Mouse (Mus musculus): ENCODE measurements around the gene Sdhc. TPM values are rescaled to one million over a fixed set of nuclear protein-coding genes. Genes with fewer than 3 reads are reported as not detected.
"Not testable (repeated sequence)": the region's sequence is repeated elsewhere in the genome, so short reads cannot be mapped to it uniquely, and the experiment has no call there.

Sdhc gene
- total RNA-seq, 2 experiments from 2014 or later, result 199 to 205 TPM

DNA sequence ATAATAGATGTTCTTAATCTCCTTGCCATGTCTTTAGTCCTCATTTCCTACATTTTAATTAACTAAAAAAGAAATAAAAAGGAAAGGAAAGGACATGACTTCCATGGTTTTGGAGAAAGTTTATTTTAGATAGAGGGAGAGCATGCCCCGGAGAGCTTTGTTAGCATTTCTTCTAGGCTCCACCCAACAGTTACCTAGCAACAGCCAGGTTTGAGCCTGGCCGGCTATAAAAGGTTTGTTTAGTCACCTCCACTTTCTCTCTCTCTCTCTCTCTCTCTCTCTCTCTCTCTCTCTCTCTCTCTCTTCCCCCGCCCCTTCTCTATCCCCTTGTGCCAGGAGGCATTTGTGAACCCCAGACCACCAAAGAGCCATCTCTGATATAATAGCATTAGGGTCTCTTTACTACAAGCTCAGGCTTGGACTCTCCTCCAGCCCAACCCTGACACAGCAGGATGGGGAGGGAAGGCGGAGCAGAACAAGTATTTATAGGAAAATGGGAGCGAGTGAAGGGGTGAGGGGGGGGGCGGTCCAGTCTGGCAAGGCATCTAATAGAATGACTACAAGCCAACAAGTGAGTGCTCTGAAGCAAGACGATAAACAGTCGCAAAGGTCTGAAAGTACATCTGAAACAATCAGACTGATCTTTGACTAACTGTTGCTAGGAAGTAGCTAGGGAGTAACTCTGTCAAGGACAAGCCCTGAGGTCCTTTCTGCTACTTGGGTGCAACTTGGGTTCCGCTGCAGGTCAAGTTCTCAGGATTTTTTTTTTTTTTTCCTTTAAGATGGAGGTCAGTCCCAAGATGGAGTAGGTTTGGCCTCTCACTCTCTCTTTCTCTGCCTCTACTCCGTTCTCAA, 54.1 kb downstream of the Sdhc start:
- no peak for DNase-seq (ENCODE audit: low spot score in 2 of 2)
- intact Hi-C loops (cut with DNase I), result no loop called here

DNA sequence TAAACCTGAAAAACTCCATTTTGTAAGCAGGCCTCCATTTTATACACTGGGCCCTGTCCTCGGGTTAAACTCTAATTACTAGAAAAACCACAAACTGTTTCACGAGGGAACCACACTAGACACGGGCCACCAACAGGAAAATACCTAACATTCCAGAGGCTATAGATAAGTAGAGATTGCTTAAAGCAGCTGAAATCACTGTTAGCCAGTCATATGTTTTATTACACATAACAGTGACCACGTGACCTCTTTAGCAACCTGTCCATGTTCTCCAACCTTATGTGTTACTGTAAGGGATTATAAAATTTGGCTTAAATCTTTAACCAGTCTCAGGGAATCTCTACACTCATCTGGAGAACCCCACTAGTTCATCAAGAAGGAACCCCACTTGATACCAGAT, 56.0 kb downstream of the Sdhc start:
- no peak for DNase-seq (ENCODE audit: low spot score in 2 of 2)
- intact Hi-C loops (cut with DNase I), result no loop called here

DNA sequence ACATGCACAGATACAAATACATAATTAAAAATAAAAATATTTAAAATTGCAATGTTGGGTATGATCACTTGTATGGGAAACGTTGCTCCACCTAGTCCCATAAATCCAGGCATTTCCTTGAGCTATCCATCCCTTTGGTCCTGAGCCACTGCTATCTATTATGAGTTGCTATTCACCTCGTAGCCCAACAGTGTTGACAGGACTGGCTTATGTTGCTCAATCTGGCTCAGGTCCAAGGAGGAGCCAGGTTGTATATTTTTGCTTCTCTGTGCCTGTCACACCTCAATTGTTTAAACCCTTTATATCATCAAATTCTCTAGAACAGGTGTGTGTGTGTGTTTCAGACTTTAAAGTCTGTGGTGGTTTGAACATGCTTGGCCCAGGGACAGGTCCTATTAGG, 59.6 kb downstream of the Sdhc start:
- intact Hi-C loops (cut with DNase I), result no loop called here
- no peak for DNase-seq (ENCODE audit: low spot score in 2 of 2)

DNA sequence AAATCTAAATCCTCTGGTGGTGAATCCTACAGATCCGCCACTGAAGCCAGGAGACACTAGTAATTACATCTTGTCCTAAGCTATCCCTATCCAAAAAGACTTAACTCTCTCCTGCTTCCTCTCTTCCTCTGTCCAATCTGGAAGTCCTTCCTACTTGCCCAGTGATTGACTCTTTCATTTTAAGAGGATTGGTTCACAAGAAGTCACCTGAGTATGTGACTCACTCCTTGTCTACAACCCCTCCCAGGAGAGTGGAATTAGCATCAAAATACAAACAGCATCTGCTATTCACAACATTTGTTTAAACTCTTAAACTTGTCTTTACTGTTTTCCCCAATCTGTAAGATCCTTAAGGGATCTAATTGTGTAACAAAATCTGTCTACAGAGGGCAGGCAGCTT, 60.5 kb downstream of the Sdhc start:
- no peak for DNase-seq (ENCODE audit: low spot score in 2 of 2)
- intact Hi-C loops (cut with DNase I), result no loop called here

DNA sequence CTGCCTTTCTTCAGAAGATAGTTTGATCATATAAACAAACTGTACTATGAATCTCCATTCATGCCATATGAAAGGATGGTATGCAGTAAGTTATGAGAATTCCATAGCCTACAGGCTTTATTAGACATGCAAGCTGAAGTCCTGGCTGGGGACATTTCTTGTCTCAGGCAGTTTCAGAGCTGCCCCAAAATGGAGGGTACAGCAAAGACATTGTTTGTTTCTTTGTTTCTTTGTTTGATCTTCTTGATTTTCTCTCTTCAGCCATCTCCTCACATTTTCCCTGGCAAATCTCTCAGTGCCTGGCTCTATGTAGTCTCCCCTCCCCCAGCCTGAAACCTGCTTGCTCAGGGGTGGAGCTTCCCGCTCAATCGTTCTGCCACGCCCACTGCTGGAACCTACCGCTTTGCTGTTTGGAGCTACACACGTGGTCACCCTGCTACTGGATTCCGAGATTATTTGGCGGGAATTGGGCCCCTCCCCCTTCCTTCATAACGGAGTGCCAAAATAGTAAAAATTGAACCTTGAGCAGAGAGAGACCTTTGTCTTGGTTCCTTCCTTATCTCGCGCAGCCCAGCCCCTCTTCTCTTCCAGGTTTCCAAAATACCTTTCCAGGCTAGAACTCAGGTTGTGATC, 62.0 kb downstream of the Sdhc start:
- intact Hi-C loops (cut with DNase I); DNase-seq (ENCODE audit: low spot score in 2 of 2): not testable (repeated sequence)

DNA sequence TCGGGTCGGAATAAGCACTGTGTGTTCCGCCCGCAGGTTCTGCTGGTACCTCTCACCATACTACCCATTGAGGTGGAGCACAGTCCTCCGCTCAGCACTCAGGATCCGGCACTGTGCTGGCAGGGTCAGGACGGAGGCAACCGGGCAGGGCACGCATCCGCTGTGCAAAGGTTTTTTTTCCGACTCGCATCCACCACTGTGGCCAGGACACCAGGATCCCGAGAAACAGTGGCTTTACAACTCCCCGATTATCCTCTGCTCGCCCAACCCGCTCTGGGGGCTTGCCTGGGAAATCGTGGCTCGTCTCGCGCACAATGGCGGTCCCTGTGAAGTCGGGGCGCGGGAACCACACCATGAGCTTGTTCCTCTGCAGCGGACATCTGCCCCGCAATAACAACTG, 64.7 kb downstream of the Sdhc start:
- intact Hi-C loops (cut with DNase I), result no loop called here

DNA sequence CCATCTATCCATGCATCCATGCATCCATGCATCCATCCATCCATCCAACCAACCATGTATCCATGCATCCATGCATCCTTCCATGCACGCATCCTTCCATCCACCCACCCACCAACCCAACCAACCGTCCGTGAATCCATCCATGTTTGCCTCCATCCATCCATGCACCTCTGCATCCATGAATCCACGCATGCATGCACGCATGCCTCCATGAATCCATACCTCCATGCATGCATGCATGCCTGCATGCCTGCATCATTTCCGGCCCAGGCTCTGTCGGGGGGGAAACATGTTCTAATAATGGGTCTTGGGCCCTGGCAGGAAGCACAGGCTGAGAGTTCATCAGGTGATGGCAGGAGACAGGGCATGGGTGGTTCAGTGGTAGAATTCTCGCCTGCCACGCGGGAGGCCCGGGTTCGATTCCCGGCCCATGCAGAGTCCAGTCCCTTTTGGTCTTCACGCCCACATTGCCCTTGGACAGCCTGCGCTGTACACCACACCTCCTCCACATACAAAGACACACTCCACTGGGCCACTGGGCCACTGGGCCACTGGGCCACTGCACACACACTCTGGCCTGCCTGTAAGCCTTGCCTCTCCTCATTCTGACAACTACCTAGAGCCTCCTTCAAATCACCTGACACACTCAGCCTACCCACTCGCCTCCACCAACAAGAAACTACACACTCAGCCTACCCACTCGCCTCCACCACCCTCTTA, 68.7 kb downstream of the Sdhc start:
- intact Hi-C loops (cut with DNase I); DNase-seq (ENCODE audit: low spot score in 2 of 2): not testable (repeated sequence)

More for the DNA sequence above, 64.7 kb downstream of the Sdhc start:
- no peak for DNase-seq (ENCODE audit: low spot score in 2 of 2)

DNA sequence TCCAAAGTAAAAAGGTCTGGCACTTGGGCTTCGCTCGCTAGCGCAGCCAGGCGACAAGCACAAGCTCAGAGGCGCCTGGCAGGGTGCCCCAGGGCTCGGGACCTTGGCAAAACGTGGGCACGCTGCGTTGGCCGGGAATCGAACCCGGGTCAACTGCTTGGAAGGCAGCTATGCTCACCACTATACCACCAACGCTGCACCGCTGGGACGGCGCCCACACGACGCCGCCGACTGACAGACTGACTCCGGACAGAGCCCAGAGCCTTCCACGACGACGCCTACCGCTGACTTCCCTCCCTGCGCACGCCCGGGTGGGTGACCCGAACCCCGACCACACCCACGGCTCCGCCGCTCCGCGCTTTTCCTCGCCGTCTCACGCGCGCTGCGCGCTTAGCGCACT, 70.6 kb downstream of the Sdhc start:
- intact Hi-C loops (cut with DNase I), result not testable (repeated sequence)

DNA sequence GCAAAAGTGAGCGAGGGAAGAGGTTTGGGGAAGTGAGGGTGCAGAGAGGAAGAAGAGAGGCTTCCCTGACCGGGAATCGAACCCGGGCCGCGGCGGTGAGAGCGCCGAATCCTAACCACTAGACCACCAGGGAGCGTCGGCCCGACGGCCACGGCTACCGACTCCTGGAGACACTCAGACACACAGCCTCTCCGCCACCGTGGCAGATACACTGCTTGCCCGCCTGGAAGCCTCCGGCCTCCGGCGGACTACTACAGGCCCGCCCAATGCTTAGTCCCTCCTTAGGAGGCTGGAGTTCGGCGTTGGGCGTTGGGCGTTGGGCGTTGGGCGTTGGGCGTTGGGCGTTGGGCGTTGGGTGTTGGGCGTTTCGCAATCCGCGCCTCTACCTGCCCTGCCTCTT, 71.1 kb downstream of the Sdhc start:
- DNase-seq (ENCODE audit: low spot score in 2 of 2); intact Hi-C loops (cut with DNase I): not testable (repeated sequence)

More for the DNA sequence above, 70.6 kb downstream of the Sdhc start:
- not testable (repeated sequence) for DNase-seq (ENCODE audit: low spot score in 2 of 2)

DNA sequence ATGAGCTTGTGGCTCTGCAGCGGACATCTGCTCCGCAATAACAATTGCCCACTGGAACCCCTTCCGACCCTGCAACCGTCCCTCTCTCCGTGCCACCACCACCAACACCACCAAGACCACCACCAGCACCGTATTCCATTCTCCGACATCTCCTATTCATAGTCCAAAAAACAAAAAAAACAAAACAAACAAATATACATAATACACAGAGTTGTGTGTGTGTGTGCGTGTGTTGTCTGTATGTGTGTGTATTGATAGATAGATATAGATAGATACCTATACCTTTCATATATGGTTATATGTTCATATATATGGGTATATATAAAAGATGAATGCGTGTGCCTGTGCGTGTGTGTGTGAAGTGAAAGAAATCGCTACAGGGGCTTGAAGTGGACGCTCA, 72.0 kb downstream of the Sdhc start:
- intact Hi-C loops (cut with DNase I); DNase-seq (ENCODE audit: low spot score in 2 of 2): not testable (repeated sequence)

DNA sequence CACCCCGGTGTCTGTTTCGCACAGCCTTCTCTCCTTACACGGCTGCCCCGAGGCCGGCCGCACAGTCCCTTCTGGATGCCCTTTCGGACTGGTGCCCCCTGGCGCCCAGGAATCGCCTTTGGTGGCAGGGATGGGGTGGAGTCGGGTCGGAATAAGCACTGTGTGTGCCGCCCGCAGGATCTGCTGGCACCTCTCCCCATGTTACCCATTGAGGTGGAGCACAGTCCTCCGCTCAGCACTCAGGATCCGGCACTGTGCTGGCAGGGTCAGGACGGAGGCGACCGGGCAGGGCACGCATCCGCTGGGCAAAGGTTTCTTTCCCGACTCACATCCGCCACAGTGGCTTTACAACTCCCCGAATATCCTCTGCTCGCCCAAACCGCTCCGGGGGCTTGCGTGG, 72.4 kb downstream of the Sdhc start:
- intact Hi-C loops (cut with DNase I), result not testable (repeated sequence)
- DNase-seq (ENCODE audit: low spot score in 2 of 2), result peak in 1 of 2 experiments; percentile 46

DNA sequence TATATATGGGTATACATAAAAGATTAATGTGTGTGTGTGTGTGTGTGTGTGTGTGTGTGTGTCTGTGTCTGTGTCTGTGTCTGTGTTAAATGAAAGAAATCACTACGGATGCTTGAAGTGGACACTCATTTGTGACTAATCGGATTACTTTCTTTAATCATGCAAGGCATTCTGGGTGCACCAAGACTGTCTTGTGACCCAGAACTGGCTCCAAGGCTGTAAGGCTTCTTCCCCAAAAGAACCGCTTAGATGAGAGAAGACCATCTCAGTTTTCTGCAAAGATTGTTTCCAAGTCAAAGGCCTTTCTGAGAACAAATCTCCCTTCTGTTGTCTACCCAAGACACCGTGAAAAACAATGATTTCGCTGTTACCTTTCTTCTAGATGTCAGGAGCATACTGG, 73.2 kb downstream of the Sdhc start:
- DNase-seq (ENCODE audit: low spot score in 2 of 2); intact Hi-C loops (cut with DNase I): not testable (repeated sequence)

Small RNA genes lying within 50 kb of the gene (microRNA-seq; reads per million reads assigned to microRNA genes)
- gene Gm27844, result 0 reads per million in 2 experiments

Other genes starting within 250 kb of the Sdhc start
- under 1 TPM; 0.34 to 0.37 TPM for gene Fcrlb, start 237.7 kb downstream of the Sdhc start, total RNA-seq (2021)
- not detected for gene Fcrla, start 223.0 kb downstream of the Sdhc start, total RNA-seq (2021)
- 1 to 10 TPM; 3.6 to 6.2 TPM for gene Fcgr2b, start 174.1 kb downstream of the Sdhc start, total RNA-seq (2021)
- not detected for gene Fcgr4, start 131.7 kb downstream of the Sdhc start, total RNA-seq (2021)
- gene Fcgr3, start 85.7 kb downstream of the Sdhc start, total RNA-seq (2021), result 10 to 100 TPM; 13.8 TPM
- under 1 TPM; 0.34 to 0.43 TPM for gene Cfap126, start 36.7 kb downstream of the Sdhc start, total RNA-seq (2021)
- gene Mpz, start 108 bp upstream of the Sdhc start, total RNA-seq (2021), result not detected
- gene Pcp4l1, start 45.7 kb upstream of the Sdhc start, total RNA-seq (2021), result 100 to 1,000 TPM in 1 of 2 experiments, 10 to 100 TPM in 1; 70.0 to 130 TPM
- gene Nr1i3, start 63.4 kb upstream of the Sdhc start, total RNA-seq (2021), result under 1 TPM in 1 of 2 experiments, not detected in 1; 0.21 TPM
- 10 to 100 TPM; 71.8 to 89.6 TPM for gene Tomm40l, start 71.9 kb upstream of the Sdhc start, total RNA-seq (2021)
- 1 to 10 TPM; 2.7 to 3.1 TPM for gene Apoa2, start 74.5 kb upstream of the Sdhc start, total RNA-seq (2021)
- gene Fcer1g, start 83.8 kb upstream of the Sdhc start, total RNA-seq (2021), result 10 to 100 TPM; 14.9 to 15.1 TPM
- gene Adamts4, start 99.8 kb upstream of the Sdhc start, total RNA-seq (2021), result 10 to 100 TPM; 10.9 to 12.8 TPM
- gene Ndufs2, start 100.8 kb upstream of the Sdhc start, total RNA-seq (2021), result 100 to 1,000 TPM; 258 to 278 TPM
- gene B4galt3, start 119.7 kb upstream of the Sdhc start, total RNA-seq (2021), result 10 to 100 TPM; 58.1 to 63.6 TPM
- gene Ppox, start 130.6 kb upstream of the Sdhc start, total RNA-seq (2021), result 10 to 100 TPM; 19.9 to 29.4 TPM
- 10 to 100 TPM; 59.6 to 64.1 TPM for gene Usp21, start 137.4 kb upstream of the Sdhc start, total RNA-seq (2021)
- gene Ufc1, start 144.4 kb upstream of the Sdhc start, total RNA-seq (2021), result 100 to 1,000 TPM; 105 to 115 TPM
- gene Dedd, start 178.5 kb upstream of the Sdhc start, total RNA-seq (2021), result 10 to 100 TPM; 38.2 to 39.8 TPM
- gene Nit1, start 195.0 kb upstream of the Sdhc start, total RNA-seq (2021), result 10 to 100 TPM; 42.2 to 43.4 TPM
- 100 to 1,000 TPM; 154 to 158 TPM for gene Pfdn2, start 195.1 kb upstream of the Sdhc start, total RNA-seq (2021)
- gene Klhdc9, start 210.2 kb upstream of the Sdhc start, total RNA-seq (2021), result 1 to 10 TPM; 6.2 TPM
- 1 to 10 TPM; 1.9 to 2.1 TPM for gene Nectin4, start 219.5 kb upstream of the Sdhc start, total RNA-seq (2021)
- 1 to 10 TPM; 1.9 to 2.8 TPM for gene Arhgap30, start 238.4 kb upstream of the Sdhc start, total RNA-seq (2021)